Comparison of ENCODE assay signal across 20 mouse cellular contexts in genomic region chr14:59959723-59960122, GRCm38 (mm10).
DNase-seq lines count a peak whose midpoint lies in the region; ATAC-seq and TF ChIP-seq lines count a peak whose summit lies in the region.
"Had no signal": no experiment of that assay in that cellular context is flagged by ENCODE, and none has a peak within 500 bp of the region (broad histone marks: within the 10 kb centered on the region; RNA-seq: fewer than 3 reads in every experiment).

No protein-coding gene starts in this region.

- no peak overlapping the region for H3K4me2 ChIP-seq in kidney, postnatal 0 days (ENCODE audit: low read length)
- H3K4me2 ChIP-seq: limb, embryonic 15.5 days; neural tube, embryonic 12.5 days had no signal

- no peak overlapping the region for H3K9ac ChIP-seq in kidney, postnatal 0 days (ENCODE audit: low read depth, low read length)
- H3K9ac ChIP-seq: limb, embryonic 15.5 days; neural tube, embryonic 12.5 days had no signal

- peak; percentile 56 for DNase-seq in heart, adult 11 months
- no peak for DNase-seq in heart, postnatal 36 days
- peak; percentile 71 for DNase-seq in brain, embryonic 14.5 days (ENCODE audit: low read depth)
- DNase-seq in kidney, adult 18-20 months: peak; percentile 24
- DNase-seq in kidney, postnatal 0 days (ENCODE audit: low spot score): peak; percentile 73
- no peak for DNase-seq in adrenal gland, postnatal 36 days
- no peak for DNase-seq in left cerebral cortex, postnatal 10 days (ENCODE audit: extremely low spot score in 1 of 2, low spot score in 2 of 2)
- no peak for DNase-seq in embryo, embryonic 9.5 days (ENCODE audit: extremely low spot score)
- DNase-seq: adrenal gland, postnatal 25 days; cerebellum, adult 18-20 months; cerebellum, postnatal 36 days; gastrocnemius, postnatal 36 days; lung, adult 2 months; lung, postnatal 4 days; thymus, adult 18-20 months had no signal

- H3K9me3 ChIP-seq in kidney, postnatal 0 days (replicated peaks; ENCODE audit: low read length): no peaks in the 10 kb centered on the region
- H3K9me3 ChIP-seq: hindbrain, embryonic 10.5 days; limb, embryonic 15.5 days; neural tube, embryonic 12.5 days had no signal

- 25% methylated on average over 8 of the region's 8 CpGs for WGBS in kidney, postnatal 0 days

- no peak overlapping the region for H3K27ac ChIP-seq in kidney, postnatal 0 days
- H3K27ac ChIP-seq: hindbrain, embryonic 10.5 days; limb, embryonic 15.5 days; neural tube, embryonic 12.5 days had no signal

- H3K4me3 ChIP-seq in kidney, postnatal 0 days (replicated peaks; ENCODE audit: low read depth, low read length): no peak overlapping the region
- H3K4me3 ChIP-seq: erythroblast, embryonic 14.5 days; hindbrain, embryonic 10.5 days; limb, embryonic 15.5 days; neural tube, embryonic 12.5 days had no signal

- ATAC-seq in kidney, postnatal 0 days (replicated peaks; ENCODE audit: low FRiP score, low read depth): no peak

- H3K4me1 ChIP-seq in kidney, postnatal 0 days (replicated peaks; ENCODE audit: insufficient read depth, low read length): no peaks in the 10 kb centered on the region
- H3K4me1 ChIP-seq: neural tube, embryonic 12.5 days had no signal

- TF ChIP-seq CTCF in brain, embryonic 14.5 days (IDR thresholded peaks at IDR 0.05; ENCODE audit: borderline replicate concordance, extremely low read depth, insufficient read depth, insufficient read length): no peak
- TF ChIP-seq CTCF in kidney, postnatal 0 days (IDR thresholded peaks at IDR 0.05; ENCODE audit: low read depth): no peak

- no peaks in the 10 kb centered on the region for H3K36me3 ChIP-seq in kidney, postnatal 0 days (ENCODE audit: insufficient read depth, low read length)
- H3K36me3 ChIP-seq: G1E; hindbrain, embryonic 10.5 days; limb, embryonic 15.5 days; neural tube, embryonic 12.5 days had no signal

- intact Hi-C loops in heart, postnatal 36 days (cut with DNase I): no loop called here
- intact Hi-C loops in left cerebral cortex, postnatal 10 days (cut with DNase I): no loop called here

- TF ChIP-seq POLR2A in brain, embryonic 14.5 days (IDR thresholded peaks at IDR 0.05; ENCODE audit: borderline replicate concordance, extremely low read depth, insufficient read depth, insufficient read length, poor library complexity, severe bottlenecking): no peak

- H3K27me3 ChIP-seq in kidney, postnatal 0 days (ENCODE audit: insufficient read depth, low read length): no peaks in the 10 kb centered on the region
- H3K27me3 ChIP-seq: limb, embryonic 15.5 days; neural tube, embryonic 12.5 days had no signal

Comparison
In these comparisons a context has a peak if more than half of its experiments do, and no peak if none do; other contexts are left out.
1. DNase-seq: peak in heart, adult 11 months (single experiment), brain, embryonic 14.5 days (single experiment), kidney, adult 18-20 months (single experiment) and kidney, postnatal 0 days (single experiment); none in heart, postnatal 36 days (0 of 2), adrenal gland, postnatal 36 days (0 of 2), left cerebral cortex, postnatal 10 days (0 of 2) and embryo, embryonic 9.5 days (single experiment).